Mouse (Mus musculus): ENCODE results near the gene St3gal4. TPM values are rescaled to one million over a fixed set of nuclear protein-coding genes. Genes with fewer than 3 reads are reported as not detected.

St3gal4 gene
- polyA plus RNA-seq, 1 experiment, result 14.5 TPM

GRCm38 (mm10) chr9:35050701-35051454, 68.2 kb downstream of the St3gal4 start:
- no peak overlapping the region for H3K4me3 ChIP-seq (replicated peaks; ENCODE audit: insufficient read depth, low read depth, low read length)
- H3K4me1 ChIP-seq (ENCODE audit: control insufficient read depth, insufficient read depth, low read length), result no peaks in the 10 kb centered on the region; the same call in 1 of the 2 replicates
- 94% methylated on average over 6 of the region's 6 CpGs for WGBS
- no peaks in the 10 kb centered on the region for H3K27me3 ChIP-seq (ENCODE audit: control insufficient read depth, insufficient read depth, low read length)
- DNase-seq, result peak in 1 of 2 experiments; percentile 5
- no peak for TF ChIP-seq POLR2A (IDR thresholded peaks at IDR 0.05; ENCODE audit: borderline replicate concordance, insufficient read depth, low read length)
- no peak for TF ChIP-seq CTCF (IDR thresholded peaks at IDR 0.05; ENCODE audit: borderline replicate concordance, insufficient read depth, low read depth, low read length)
- H3K27ac ChIP-seq (ENCODE audit: insufficient read depth, low read length), result no peak overlapping the region

- no peak overlapping the region for H3K4me3 ChIP-seq (replicated peaks; ENCODE audit: insufficient read depth, low read depth, low read length)
- H3K27ac ChIP-seq (ENCODE audit: insufficient read depth, low read length), result no peak overlapping the region
- DNase-seq, result no peak
- 90% methylated on average over 3 of the region's 3 CpGs for WGBS
- TF ChIP-seq CTCF (IDR thresholded peaks at IDR 0.05; ENCODE audit: borderline replicate concordance, insufficient read depth, low read depth, low read length), result no peak
- no peak for TF ChIP-seq POLR2A (IDR thresholded peaks at IDR 0.05; ENCODE audit: borderline replicate concordance, insufficient read depth, low read length)
- no peaks in the 10 kb centered on the region for H3K27me3 ChIP-seq (ENCODE audit: control insufficient read depth, insufficient read depth, low read length)
- no peaks in the 10 kb centered on the region; the same call in 1 of the 2 replicates for H3K4me1 ChIP-seq (ENCODE audit: control insufficient read depth, insufficient read depth, low read length)
Observed at GRCm38 (mm10) chr9:35049891-35050527, 69.1 kb downstream of the St3gal4 start.

DNA sequence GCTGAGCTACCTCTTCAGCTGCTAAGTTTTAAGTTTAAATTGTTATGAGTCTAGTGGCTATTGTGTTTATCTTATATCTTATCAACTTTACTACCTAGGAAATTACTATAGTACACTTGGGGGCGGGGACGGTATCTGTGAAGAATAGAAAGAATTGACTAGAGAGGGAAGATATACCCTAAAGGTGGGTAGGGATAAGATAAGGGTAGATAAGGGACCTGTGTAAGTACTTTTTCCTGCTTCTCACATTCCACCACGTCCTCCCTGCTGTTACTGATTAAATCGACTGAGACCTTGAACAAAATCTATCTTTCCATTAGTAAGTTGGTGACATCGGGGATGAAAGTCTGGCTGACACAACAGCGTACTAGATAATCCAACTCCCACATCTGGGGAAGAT, 70.6 kb downstream of the St3gal4 start:
- no peak for DNase-seq
- Histone ChIP-seq H3K4me3 (replicated peaks; ENCODE audit: insufficient read depth, low read depth, low read length) (no peak overlapping the region), H3K4me1 (ENCODE audit: control insufficient read depth, insufficient read depth, low read length) (no peaks in the 10 kb centered on the region; the same call in 1 of the 2 replicates), H3K27me3 (ENCODE audit: control insufficient read depth, insufficient read depth, low read length) (no peaks in the 10 kb centered on the region), H3K27ac (ENCODE audit: insufficient read depth, low read length) (no peak overlapping the region)
- no peak for TF ChIP-seq CTCF (IDR thresholded peaks at IDR 0.05; ENCODE audit: borderline replicate concordance, insufficient read depth, low read depth, low read length)
- no peak for TF ChIP-seq POLR2A (IDR thresholded peaks at IDR 0.05; ENCODE audit: borderline replicate concordance, insufficient read depth, low read length)
- WGBS, result 95% methylated on average over 6 of the region's 6 CpGs

GRCm38 (mm10) chr9:35045756-35046155, 73.3 kb downstream of the St3gal4 start:
- Histone ChIP-seq H3K4me3 (replicated peaks; ENCODE audit: insufficient read depth, low read depth, low read length) (no peak overlapping the region), H3K4me1 (ENCODE audit: control insufficient read depth, insufficient read depth, low read length) (no peaks in the 10 kb centered on the region; the same call in 1 of the 2 replicates), H3K27ac (ENCODE audit: insufficient read depth, low read length) (no peak overlapping the region), H3K27me3 (ENCODE audit: control insufficient read depth, insufficient read depth, low read length) (no peaks in the 10 kb centered on the region)
- TF ChIP-seq POLR2A (IDR thresholded peaks at IDR 0.05; ENCODE audit: borderline replicate concordance, insufficient read depth, low read length) (no peak), CTCF (IDR thresholded peaks at IDR 0.05; ENCODE audit: borderline replicate concordance, insufficient read depth, low read depth, low read length) (no peak)
- WGBS, result 35% methylated on average over 2 of the region's 2 CpGs
- peak; percentile 12 to 25 for DNase-seq

DNA sequence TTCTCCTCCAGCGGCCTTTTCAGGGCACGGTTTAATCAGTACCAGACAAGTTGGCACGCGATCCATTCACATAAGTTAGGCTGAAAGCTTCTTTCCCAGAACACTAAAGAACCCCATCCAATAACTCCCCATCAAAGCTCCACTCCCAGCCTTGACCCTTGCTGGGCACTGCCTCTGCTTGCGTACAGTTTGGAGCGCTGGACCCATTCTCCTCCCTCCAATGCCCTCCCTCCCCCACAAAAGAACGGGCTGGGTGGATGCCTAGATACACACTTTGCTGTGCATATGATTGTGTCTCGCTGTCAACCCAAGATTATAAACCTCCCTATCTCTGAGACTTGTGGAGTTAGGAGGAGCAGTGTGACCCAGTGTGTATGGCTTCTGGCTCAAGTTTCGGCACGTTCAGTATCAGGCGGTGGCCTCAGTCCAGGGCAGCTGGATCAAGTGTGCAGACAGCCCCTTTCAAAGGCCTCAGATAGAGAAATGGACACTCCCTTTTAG, 74.0 kb downstream of the St3gal4 start:
- Histone ChIP-seq H3K4me1 (ENCODE audit: control insufficient read depth, insufficient read depth, low read length) (no peaks in the 10 kb centered on the region; the same call in 1 of the 2 replicates), H3K4me3 (replicated peaks; ENCODE audit: insufficient read depth, low read depth, low read length) (no peak overlapping the region), H3K27me3 (ENCODE audit: control insufficient read depth, insufficient read depth, low read length) (no peaks in the 10 kb centered on the region), H3K27ac (ENCODE audit: insufficient read depth, low read length) (no peak overlapping the region)
- TF ChIP-seq POLR2A (IDR thresholded peaks at IDR 0.05; ENCODE audit: borderline replicate concordance, insufficient read depth, low read length) (no peak), CTCF (IDR thresholded peaks at IDR 0.05; ENCODE audit: borderline replicate concordance, insufficient read depth, low read depth, low read length) (no peak)
- WGBS, result 46% methylated on average over 11 of the region's 11 CpGs
- DNase-seq, result peak in 1 of 2 experiments; percentile 9

DNA sequence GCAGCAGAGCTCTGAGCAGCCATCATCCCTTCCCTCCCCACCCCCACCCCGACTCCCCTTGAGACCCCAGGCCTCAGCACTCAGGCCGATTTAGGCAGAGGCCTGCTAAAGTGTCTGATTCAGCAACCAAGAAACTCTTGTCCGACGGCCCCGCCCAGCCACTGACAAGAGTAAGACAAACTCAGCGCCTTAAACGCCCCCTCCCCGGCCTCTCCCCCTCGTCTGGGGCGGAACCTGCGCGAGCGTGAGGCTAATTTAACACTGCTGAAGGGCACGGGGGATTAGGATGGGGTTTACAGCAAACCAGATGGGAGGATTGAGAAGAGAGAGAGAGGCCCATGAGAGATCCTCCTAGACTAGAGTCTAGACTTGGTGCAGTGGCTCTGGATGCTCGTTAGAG, 74.6 kb downstream of the St3gal4 start:
- Histone ChIP-seq H3K27ac (ENCODE audit: insufficient read depth, low read length) (no peak overlapping the region), H3K4me1 (ENCODE audit: control insufficient read depth, insufficient read depth, low read length) (no peaks in the 10 kb centered on the region; the same call in 1 of the 2 replicates), H3K27me3 (ENCODE audit: control insufficient read depth, insufficient read depth, low read length) (no peaks in the 10 kb centered on the region), H3K4me3 (replicated peaks; ENCODE audit: insufficient read depth, low read depth, low read length) (no peak overlapping the region)
- peak in 1 of 2 experiments; percentile 4 for DNase-seq
- WGBS, result 64% methylated on average over 15 of the region's 15 CpGs
- TF ChIP-seq POLR2A (IDR thresholded peaks at IDR 0.05; ENCODE audit: borderline replicate concordance, insufficient read depth, low read length) (no peak), CTCF (IDR thresholded peaks at IDR 0.05; ENCODE audit: borderline replicate concordance, insufficient read depth, low read depth, low read length) (no peak)

DNA sequence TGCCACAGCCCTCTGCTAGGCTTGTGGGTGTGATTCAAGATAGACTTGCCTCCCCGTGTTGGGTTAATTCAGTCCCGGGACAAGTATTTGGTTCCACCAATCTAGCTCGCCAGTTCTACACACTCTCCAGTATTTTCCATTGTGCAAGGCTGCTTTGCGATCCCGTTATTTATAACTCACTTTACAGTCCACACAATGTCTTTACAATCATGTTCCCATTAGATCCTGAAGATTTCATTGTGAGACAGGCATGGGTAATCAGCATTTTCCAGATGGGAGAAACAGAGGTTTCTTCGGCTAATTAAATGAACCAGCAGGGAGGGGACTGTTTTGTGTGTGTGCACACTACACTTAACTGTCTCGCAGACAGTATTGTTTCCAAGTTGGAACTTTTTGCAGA, 75.4 kb downstream of the St3gal4 start:
- Histone ChIP-seq H3K27me3 (ENCODE audit: control insufficient read depth, insufficient read depth, low read length) (no peaks in the 10 kb centered on the region), H3K27ac (ENCODE audit: insufficient read depth, low read length) (no peak overlapping the region), H3K4me1 (ENCODE audit: control insufficient read depth, insufficient read depth, low read length) (no peaks in the 10 kb centered on the region; the same call in 1 of the 2 replicates), H3K4me3 (replicated peaks; ENCODE audit: insufficient read depth, low read depth, low read length) (no peak overlapping the region)
- TF ChIP-seq POLR2A (IDR thresholded peaks at IDR 0.05; ENCODE audit: borderline replicate concordance, insufficient read depth, low read length) (no peak), CTCF (IDR thresholded peaks at IDR 0.05; ENCODE audit: borderline replicate concordance, insufficient read depth, low read depth, low read length) (no peak)
- WGBS, result 76% methylated on average over 7 of the region's 7 CpGs
- DNase-seq, result peak in 1 of 2 experiments; percentile 5
